Mouse (Mus musculus) limb, embryonic 14.5 days (tissue): ENCODE results near the gene Gm20388. TPM values are rescaled to one million over a fixed set of nuclear protein-coding genes. Genes with fewer than 3 reads are reported as not detected.

Experiments
- ATAC-seq: fragments of 200-750 bp; cut with Nextera tagmentation; 2 replicates; pipeline ENCODE4 v1.8.0; 2017; ENCODE audit warnings: low read depth, moderate number of reproducible peaks, moderate TSS enrichment; ENCODE audit not compliant: low FRiP score
- DNase-seq: peaks from one replicate; pipeline ENCODE4 v3.0.0-alpha.2; 2015; ENCODE audit warnings: low spot score
- H3K27ac ChIP-seq: fragments of 300-500 bp; sonication (generic); replicated peaks from 2 replicates; pipeline ENCODE4 v1.5.1; 2014; ENCODE audit warnings: low read depth, mild to moderate bottlenecking, low read length, moderate library complexity, mixed read lengths
- H3K27me3 ChIP-seq: fragments of 300-500 bp; sonication (generic); 2 replicates; pipeline ENCODE4 v1.6.1; 2014; ENCODE audit warnings: low read length, mixed read lengths; ENCODE audit not compliant: control insufficient read depth, insufficient read depth
- H3K36me3 ChIP-seq: fragments of 300-500 bp; sonication (generic); 2 replicates; pipeline ENCODE4 v1.6.1; 2014; ENCODE audit warnings: mild to moderate bottlenecking, low read length, moderate library complexity, mixed read lengths; ENCODE audit not compliant: control insufficient read depth, insufficient read depth
- H3K4me1 ChIP-seq: fragments of 300-500 bp; sonication (generic); 2 replicates; pipeline ENCODE4 v1.6.1; 2014; ENCODE audit warnings: antibody characterized with exemption, low read length, mixed read lengths; ENCODE audit not compliant: control insufficient read depth, insufficient read depth
- H3K4me2 ChIP-seq: fragments of 300-500 bp; sonication (generic); replicated peaks from 2 replicates; pipeline ENCODE4 v1.6.1; 2014; ENCODE audit warnings: low read depth, mild to moderate bottlenecking, low read length, moderate library complexity; ENCODE audit not compliant: severe bottlenecking
- H3K4me3 ChIP-seq: fragments of 300-500 bp; sonication (generic); replicated peaks from 2 replicates; pipeline ENCODE4 v1.5.1; 2014; ENCODE audit warnings: low read length
- H3K9ac ChIP-seq: fragments of 300-500 bp; sonication (generic); 2 replicates; pipeline ENCODE4 v1.6.1; 2014; ENCODE audit warnings: mild to moderate bottlenecking, low read depth, low read length, moderate library complexity; ENCODE audit not compliant: severe bottlenecking
- H3K9me3 ChIP-seq: fragments of 300-500 bp; sonication (generic); 2 replicates; pipeline ENCODE4 v1.6.1; 2016; ENCODE audit warnings: low read length; ENCODE audit not compliant: control insufficient read depth
- POLR2A ChIP-seq: fragments of 200-500 bp; IDR thresholded peaks from 2 replicates; pipeline ENCODE4 v1.8.0; 2012; ENCODE audit warnings: inconsistent platforms, mild to moderate bottlenecking, moderate library complexity, borderline replicate concordance; ENCODE audit not compliant: insufficient read depth, insufficient read length; ENCODE audit errors: extremely low read depth
- WGBS: fragments of 180-500 bp; shearing (Covaris S2); extraction: QIAGEN DNeasy Blood & Tissue Kit; methylation state at CpG from one replicate; pipeline ENCODE4 v1.1.7; 2014; 5-methylcytosine and 5-hydroxymethylcytosine counted together
- polyA plus RNA-seq, 2 experiments: library from polyadenylated mRNA; depleted of rRNA in 1 of 2; stranded (reverse) in 1 of 2; unstranded in 1 of 2; fragments of >200 nt; fragmentation: Nextera tagmentation in 1 of 2; extraction: Ambion mirVana in 1 of 2; gene quantifications; 2 replicates each; pipeline versions ENCODE4 v1.2.1 to v1.2.3; 2012 to 2014

The Gm20388 gene
- polyA plus RNA-seq, 2 experiments: 1.9 to 49.9 TPM

- ATAC-seq: no peak
- no peak for TF ChIP-seq POLR2A
- DNase-seq: no peak
- H3K27ac ChIP-seq: no peak overlapping the region
- H3K27me3 ChIP-seq: no peaks in the 10 kb centered on the region
- no peak overlapping the region for H3K4me3 ChIP-seq
- H3K4me2 ChIP-seq: no peak overlapping the region
- H3K9me3 ChIP-seq: no peaks in the 10 kb centered on the region
- 75% methylated on average over 7 of the region's 7 CpGs for WGBS
- H3K9ac ChIP-seq: no peak overlapping the region
- no peaks in the 10 kb centered on the region for H3K36me3 ChIP-seq
- H3K4me1 ChIP-seq: peaks cover 15% of the 10 kb centered on the region
Observed at GRCm38 (mm10) chr8:123725261-123725660, 3814.6 kb downstream of the Gm20388 start.

GRCm38 (mm10) chr8:123726759-123727158 lies 3816.1 kb downstream of the Gm20388 start:
- H3K36me3 ChIP-seq: no peaks in the 10 kb centered on the region
- no peaks in the 10 kb centered on the region for H3K9me3 ChIP-seq
- DNase-seq: no peak
- TF ChIP-seq POLR2A: no peak
- no peak overlapping the region for H3K9ac ChIP-seq
- no peak overlapping the region for H3K4me3 ChIP-seq
- H3K4me1 ChIP-seq: peaks cover 10% of the 10 kb centered on the region
- H3K27me3 ChIP-seq: no peaks in the 10 kb centered on the region
- WGBS: 87% methylated on average over 6 of the region's 6 CpGs
- no peak overlapping the region for H3K4me2 ChIP-seq
- no peak for ATAC-seq
- no peak overlapping the region for H3K27ac ChIP-seq

- H3K27ac ChIP-seq: no peak overlapping the region
Observed at GRCm38 (mm10) chr8:123729055-123729785, 3818.6 kb downstream of the Gm20388 start.

GRCm38 (mm10) chr8:123729786-123730411 lies 3819.3 kb downstream of the Gm20388 start:
- Histone ChIP-seq H3K4me2 (peak overlapping the region; percentile 32; the same call in 1 of the 2 replicates), H3K27me3 (no peaks in the 10 kb centered on the region), H3K9ac (no peak overlapping the region), H3K36me3 (no peaks in the 10 kb centered on the region), H3K4me3 (no peak overlapping the region), H3K4me1 (peaks cover 10% of the 10 kb centered on the region), H3K27ac (no peak overlapping the region), H3K9me3 (no peaks in the 10 kb centered on the region)
- TF ChIP-seq POLR2A: no peak
- ATAC-seq (no peak), DNase-seq (no peak)
- WGBS: 58% methylated on average over 13 of the region's 13 CpGs

More at GRCm38 (mm10) chr8:123729055-123729785, 3818.6 kb downstream of the Gm20388 start:
- Histone ChIP-seq H3K4me2 (peak overlapping the region; percentile 32), H3K9ac (no peak overlapping the region), H3K9me3 (no peaks in the 10 kb centered on the region), H3K4me1 (peaks cover 10% of the 10 kb centered on the region), H3K36me3 (no peaks in the 10 kb centered on the region), H3K4me3 (no peak overlapping the region), H3K27me3 (no peaks in the 10 kb centered on the region)
- no peak for TF ChIP-seq POLR2A
- ATAC-seq: 0 out of 2 replicates have a peak, but pooled peaks have one; percentile 23
- peak; percentile 55 for DNase-seq
- 27% methylated on average over 20 of the region's 20 CpGs for WGBS

GRCm38 (mm10) chr8:123732332-123732731 lies 3821.7 kb downstream of the Gm20388 start:
- no peak for DNase-seq
- no peak for ATAC-seq
- TF ChIP-seq POLR2A: no peak

More at GRCm38 (mm10) chr8:123732332-123732731, 3821.7 kb downstream of the Gm20388 start:
- Histone ChIP-seq H3K27me3 (no peaks in the 10 kb centered on the region), H3K4me2 (no peak overlapping the region), H3K36me3 (no peaks in the 10 kb centered on the region), H3K27ac (no peak overlapping the region), H3K9me3 (no peaks in the 10 kb centered on the region), H3K9ac (no peak overlapping the region), H3K4me3 (no peak overlapping the region), H3K4me1 (peaks cover 10% of the 10 kb centered on the region)
- 43% methylated on average over 4 of the region's 4 CpGs for WGBS
